Mouse (Mus musculus) ES-Bruce4 (cell line): ENCODE data around the gene Spata31d1a.

Source experiments
- CTCF ChIP-seq: IDR thresholded peaks from one replicate; pipeline ENCODE4 v1.8.1; 2011; ENCODE audit warnings: low read depth, low read length
- EP300 ChIP-seq: IDR thresholded peaks from 2 replicates; pipeline ENCODE4 v1.6.1; 2011; ENCODE audit warnings: low read depth, low read length; ENCODE audit not compliant: insufficient read depth

GRCm38 (mm10) chr13:59750310-59750709 lies 40.2 kb upstream of the Spata31d1a start:
- no peak for TF ChIP-seq EP300
- TF ChIP-seq CTCF, result no peak
